19 mouse cellular contexts compared by ENCODE assay signal in genomic region chr1:91367295-91367694, GRCm38 (mm10). TPM values are rescaled to one million over a fixed set of nuclear protein-coding genes. Genes with fewer than 3 reads are reported as not detected.
A peak's percentile ranks its signal among the peaks of the same experiment; 100 is the strongest.
DNase-seq lines count a peak whose midpoint lies in the region; ATAC-seq and TF ChIP-seq lines count a peak whose summit lies in the region.
"Had no signal": no experiment of that assay in that cellular context is flagged by ENCODE, and none has a peak within 500 bp of the region (broad histone marks: within the 10 kb centered on the region; RNA-seq: fewer than 3 reads in every experiment).

No protein-coding gene starts in this region.

- no peak for DNase-seq in heart, adult 9 months (ENCODE audit: low spot score in 2 of 2)
- DNase-seq in G1E (ENCODE audit: low spot score) = no peak
- DNase-seq in liver, postnatal 0 days = no peak
- no peak for DNase-seq in midbrain, embryonic 14.5 days
- no peak for DNase-seq in layer of hippocampus, postnatal 36 days
- DNase-seq: adrenal gland, postnatal 25 days; B cell, adult 2 months; cerebellum, adult 18-20 months; gastrocnemius, postnatal 25 days; thymus, postnatal 4 days had no signal

- 95% methylated on average over 3 of the region's 3 CpGs for WGBS in heart, embryonic 13.5 days
- 89% methylated on average over 3 of the region's 3 CpGs for WGBS in intestine, postnatal 0 days
- 90% methylated on average over 3 of the region's 3 CpGs for WGBS in liver, postnatal 0 days (ENCODE audit: insufficient replicate concordance)
- 98% methylated on average over 3 of the region's 3 CpGs for WGBS in midbrain, embryonic 14.5 days

- peaks cover 9% of the 10 kb centered on the region; the same call in 1 of the 2 replicates for H3K27me3 ChIP-seq in heart, embryonic 13.5 days (replicated peaks)
- peaks cover 22% of the 10 kb centered on the region for H3K27me3 ChIP-seq in G1E (ENCODE audit: insufficient read depth, low read length)
- no peaks in the 10 kb centered on the region for H3K27me3 ChIP-seq in intestine, postnatal 0 days (replicated peaks; ENCODE audit: control insufficient read depth, insufficient read depth, low read length)
- 0 out of 2 replicates have a peak, but pooled peaks cover 3% of the 10 kb centered on the region for H3K27me3 ChIP-seq in liver, postnatal 0 days (ENCODE audit: insufficient read depth, low read length)
- H3K27me3 ChIP-seq in midbrain, embryonic 14.5 days (ENCODE audit: control insufficient read depth, insufficient read depth, low read length) = peaks cover 11% of the 10 kb centered on the region; the same call in 1 of the 2 replicates
- H3K27me3 ChIP-seq: Patski had no signal

- peak overlapping the region; percentile 60; the same call in 1 of the 2 replicates for H3K4me3 ChIP-seq in heart, embryonic 13.5 days
- H3K4me3 ChIP-seq in G1E (ENCODE audit: low read depth, low read length) = peak overlapping the region; percentile 72; the same call in 1 of the 2 replicates
- H3K4me3 ChIP-seq in intestine, postnatal 0 days (ENCODE audit: low read depth, low read length) = no peak overlapping the region; the same call in 1 of the 2 replicates
- H3K4me3 ChIP-seq in liver, postnatal 0 days (ENCODE audit: low read depth, low read length) = peak overlapping the region; percentile 77
- H3K4me3 ChIP-seq in midbrain, embryonic 14.5 days (replicated peaks; ENCODE audit: low read depth, low read length) = no peak overlapping the region

- peaks cover 10% of the 10 kb centered on the region for H3K9me3 ChIP-seq in heart, embryonic 13.5 days
- no peaks in the 10 kb centered on the region for H3K9me3 ChIP-seq in G1E (replicated peaks)
- H3K9me3 ChIP-seq in intestine, postnatal 0 days (ENCODE audit: control insufficient read depth) = no peaks in the 10 kb centered on the region
- peaks cover 4% of the 10 kb centered on the region for H3K9me3 ChIP-seq in liver, postnatal 0 days (ENCODE audit: low read length)
- no peaks in the 10 kb centered on the region for H3K9me3 ChIP-seq in midbrain, embryonic 14.5 days (ENCODE audit: control insufficient read depth, low read length)
- H3K9me3 ChIP-seq: embryonic facial prominence, embryonic 12.5 days; hindbrain, embryonic 15.5 days had no signal

- peaks cover 45% of the 10 kb centered on the region for H3K36me3 ChIP-seq in heart, embryonic 13.5 days
- H3K36me3 ChIP-seq in G1E (replicated peaks) = peaks cover 45% of the 10 kb centered on the region
- H3K36me3 ChIP-seq in intestine, postnatal 0 days (ENCODE audit: control insufficient read depth, insufficient read depth) = peaks cover 19% of the 10 kb centered on the region
- peaks cover 20% of the 10 kb centered on the region for H3K36me3 ChIP-seq in liver, postnatal 0 days (replicated peaks; ENCODE audit: insufficient read depth, low read length)
- peaks cover 24% of the 10 kb centered on the region for H3K36me3 ChIP-seq in midbrain, embryonic 14.5 days (ENCODE audit: control insufficient read depth, insufficient read depth, low read length)

- H3K4me2 ChIP-seq in heart, embryonic 13.5 days = peak overlapping the region; percentile 99; the same call in 1 of the 2 replicates
- peak overlapping the region; percentile 95 for H3K4me2 ChIP-seq in intestine, postnatal 0 days (replicated peaks; ENCODE audit: low read depth)
- H3K4me2 ChIP-seq in liver, postnatal 0 days (ENCODE audit: low read depth, low read length) = peak overlapping the region; percentile 99
- no peak overlapping the region for H3K4me2 ChIP-seq in midbrain, embryonic 14.5 days (ENCODE audit: low read length)

- TF ChIP-seq CTCF in G1E (IDR thresholded peaks at IDR 0.05; ENCODE audit: low read depth, low read length) = no peak
- TF ChIP-seq CTCF in intestine, postnatal 0 days (IDR thresholded peaks at IDR 0.05; ENCODE audit: low read depth) = no peak
- no peak for TF ChIP-seq CTCF in liver, postnatal 0 days (IDR thresholded peaks at IDR 0.05; ENCODE audit: low read depth)

- H3K4me1 ChIP-seq in heart, embryonic 13.5 days = peaks cover 11% of the 10 kb centered on the region
- peaks cover 31% of the 10 kb centered on the region for H3K4me1 ChIP-seq in G1E (ENCODE audit: insufficient read depth, low read depth, low read length)
- peaks cover 4% of the 10 kb centered on the region; the same call in 1 of the 2 replicates for H3K4me1 ChIP-seq in intestine, postnatal 0 days (replicated peaks; ENCODE audit: control insufficient read depth, insufficient read depth, low read length)
- H3K4me1 ChIP-seq in liver, postnatal 0 days (ENCODE audit: insufficient read depth) = peaks cover 15% of the 10 kb centered on the region
- H3K4me1 ChIP-seq in midbrain, embryonic 14.5 days (ENCODE audit: control insufficient read depth, insufficient read depth, low read length) = peaks cover 4% of the 10 kb centered on the region; the same call in 1 of the 2 replicates

- H3K9ac ChIP-seq in heart, embryonic 13.5 days = no peak overlapping the region
- no peak overlapping the region for H3K9ac ChIP-seq in intestine, postnatal 0 days (ENCODE audit: low read depth, low read length)
- peak overlapping the region; percentile 86 for H3K9ac ChIP-seq in liver, postnatal 0 days (replicated peaks)
- no peak overlapping the region for H3K9ac ChIP-seq in midbrain, embryonic 14.5 days (replicated peaks; ENCODE audit: low read length)

- TF ChIP-seq EP300 in liver, postnatal 0 days (IDR thresholded peaks at IDR 0.05; ENCODE audit: low read depth) = no peak

- H3K27ac ChIP-seq in heart, embryonic 13.5 days (replicated peaks) = no peak overlapping the region
- no peak overlapping the region for H3K27ac ChIP-seq in intestine, postnatal 0 days (ENCODE audit: low read depth, low read length)
- H3K27ac ChIP-seq in liver, postnatal 0 days (ENCODE audit: low read depth) = no peak overlapping the region; the same call in 1 of the 2 replicates
- no peak overlapping the region for H3K27ac ChIP-seq in midbrain, embryonic 14.5 days (replicated peaks; ENCODE audit: low read depth, low read length)
- H3K27ac ChIP-seq: embryonic facial prominence, embryonic 12.5 days; hindbrain, embryonic 15.5 days had no signal

- no peak for ATAC-seq in heart, embryonic 13.5 days (ENCODE audit: extremely low read depth, insufficient number of reproducible peaks, low FRiP score, low TSS enrichment)
- ATAC-seq in G1E (ENCODE audit: extremely low read depth, insufficient number of reproducible peaks, low FRiP score, poor library complexity, severe bottlenecking) = no peak
- no peak for ATAC-seq in intestine, postnatal 0 days
- ATAC-seq in liver, postnatal 0 days = no peak
- ATAC-seq in midbrain, embryonic 14.5 days (ENCODE audit: low FRiP score, low TSS enrichment) = no peak
- ATAC-seq: activated CD4-positive, CD25-positive, alpha-beta regulatory T cell, adult 4 months; Patski had no signal

RNA-seq across cellular contexts. Expression of gene Erfe, which starts 1.1 kb away (rescaled TPM):
- polyA plus RNA-seq in heart, embryonic 13.5 days (2015; fragmentation: Nextera tagmentation; extraction: Ambion mirVana) = 1.3 and 1.8 TPM in 2 replicates
- total RNA-seq in G1E (2014; fragmentation: Nextera tagmentation) = 1.2 and 2.1 TPM in 2 replicates
- total RNA-seq in G1E (2017) = 0.81 and 0.93 TPM in 2 replicates
- 0.78 and 0.94 TPM in 2 replicates for polyA plus RNA-seq in G1E (2012)
- polyA plus RNA-seq in intestine, postnatal 0 days (2015; fragmentation: Nextera tagmentation; extraction: Ambion mirVana) = 2.7 and 3.1 TPM in 2 replicates
- 0.95 and 1.3 TPM in 2 replicates for polyA plus RNA-seq in liver, postnatal 0 days (2015; fragmentation: Nextera tagmentation; extraction: Ambion mirVana)
- polyA plus RNA-seq in midbrain, embryonic 14.5 days (2014; fragmentation: Nextera tagmentation; extraction: Ambion mirVana) = 0.17 and 0.42 TPM in 2 replicates
- total RNA-seq in layer of hippocampus, postnatal 36 days (2021) = not detected
- polyA plus RNA-seq: activated CD4-positive, CD25-positive, alpha-beta regulatory T cell, adult 4 months had no signal

RNA-seq across cellular contexts. Expression of gene Klhl30, which starts 16.5 kb away (rescaled TPM):
- polyA plus RNA-seq in heart, embryonic 13.5 days (2015; fragmentation: Nextera tagmentation; extraction: Ambion mirVana) = 43.7 and 48.6 TPM in 2 replicates
- total RNA-seq in G1E (2014; fragmentation: Nextera tagmentation) (not detected in 2 replicates), G1E (2017) (0.16 TPM in 1 of 2 replicates, not detected in the other)
- not detected in 2 replicates for polyA plus RNA-seq in G1E (2012)
- 1.3 and 1.8 TPM in 2 replicates for polyA plus RNA-seq in intestine, postnatal 0 days (2015; fragmentation: Nextera tagmentation; extraction: Ambion mirVana)
- 0.06 and 0.12 TPM in 2 replicates for polyA plus RNA-seq in liver, postnatal 0 days (2015; fragmentation: Nextera tagmentation; extraction: Ambion mirVana)
- not detected in 2 replicates for polyA plus RNA-seq in midbrain, embryonic 14.5 days (2014; fragmentation: Nextera tagmentation; extraction: Ambion mirVana)
- total RNA-seq in layer of hippocampus, postnatal 36 days (2021) = not detected
- polyA plus RNA-seq: activated CD4-positive, CD25-positive, alpha-beta regulatory T cell, adult 4 months; forebrain, embryonic 11.5 days; neural tube, embryonic 14.5 days had no signal

RNA-seq across cellular contexts. Expression of gene Ilkap, which starts 31.3 kb away (rescaled TPM):
- polyA plus RNA-seq in heart, embryonic 13.5 days (2015; fragmentation: Nextera tagmentation; extraction: Ambion mirVana) = 92.0 and 107 TPM in 2 replicates
- 76.8 and 86.5 TPM in 2 replicates for total RNA-seq in G1E (2014; fragmentation: Nextera tagmentation)
- total RNA-seq in G1E (2017) = 194 and 208 TPM in 2 replicates
- polyA plus RNA-seq in G1E (2012) = 86.6 and 104 TPM in 2 replicates
- 51.2 TPM in 2 replicates for polyA plus RNA-seq in intestine, postnatal 0 days (2015; fragmentation: Nextera tagmentation; extraction: Ambion mirVana)
- polyA plus RNA-seq in liver, postnatal 0 days (2015; fragmentation: Nextera tagmentation; extraction: Ambion mirVana) = 40.3 and 42.8 TPM in 2 replicates
- polyA plus RNA-seq in midbrain, embryonic 14.5 days (2014; fragmentation: Nextera tagmentation; extraction: Ambion mirVana) = 132 and 141 TPM in 2 replicates
- 10 to 100 TPM; 65.3 to 70.8 TPM for total RNA-seq in layer of hippocampus, postnatal 36 days (2021)

RNA-seq across cellular contexts. Expression of gene Espnl, which starts 45.4 kb away (rescaled TPM):
- 0.07 TPM in 1 of 2 replicates, not detected in the other for polyA plus RNA-seq in heart, embryonic 13.5 days (2015; fragmentation: Nextera tagmentation; extraction: Ambion mirVana)
- 0.78 and 1.1 TPM in 2 replicates for total RNA-seq in G1E (2014; fragmentation: Nextera tagmentation)
- total RNA-seq in G1E (2017) = 0.93 and 0.99 TPM in 2 replicates
- 0.17 and 0.19 TPM in 2 replicates for polyA plus RNA-seq in G1E (2012)
- not detected in 2 replicates for polyA plus RNA-seq in intestine, postnatal 0 days (2015; fragmentation: Nextera tagmentation; extraction: Ambion mirVana)
- 0.04 TPM in 1 of 2 replicates, not detected in the other for polyA plus RNA-seq in liver, postnatal 0 days (2015; fragmentation: Nextera tagmentation; extraction: Ambion mirVana)
- 0.11 and 0.22 TPM in 2 replicates for polyA plus RNA-seq in midbrain, embryonic 14.5 days (2014; fragmentation: Nextera tagmentation; extraction: Ambion mirVana)
- under 1 TPM in 1 of 2 experiments, not detected in 1; 0.07 TPM for total RNA-seq in layer of hippocampus, postnatal 36 days (2021)
- total RNA-seq: adrenal gland, postnatal 25 days had no signal
- polyA plus RNA-seq: activated CD4-positive, CD25-positive, alpha-beta regulatory T cell, adult 4 months; kidney, embryonic 14.5 days had no signal

RNA-seq across cellular contexts. Expression of gene Hes6, which starts 46.5 kb away (rescaled TPM):
- polyA plus RNA-seq in heart, embryonic 13.5 days (2015; fragmentation: Nextera tagmentation; extraction: Ambion mirVana) = 61.5 and 70.9 TPM in 2 replicates
- total RNA-seq in G1E (2014; fragmentation: Nextera tagmentation) (18.0 and 19.0 TPM in 2 replicates), G1E (2017) (42.2 and 55.1 TPM in 2 replicates)
- polyA plus RNA-seq in G1E (2012) = 91.5 and 105 TPM in 2 replicates
- polyA plus RNA-seq in intestine, postnatal 0 days (2015; fragmentation: Nextera tagmentation; extraction: Ambion mirVana) = 84.1 and 84.8 TPM in 2 replicates
- polyA plus RNA-seq in liver, postnatal 0 days (2015; fragmentation: Nextera tagmentation; extraction: Ambion mirVana) = 33.1 and 35.0 TPM in 2 replicates
- polyA plus RNA-seq in midbrain, embryonic 14.5 days (2014; fragmentation: Nextera tagmentation; extraction: Ambion mirVana) = 187 and 214 TPM in 2 replicates
- 10 to 100 TPM; 14.1 to 15.2 TPM for total RNA-seq in layer of hippocampus, postnatal 36 days (2021)

Comparison
In these comparisons a context has a peak if more than half of its experiments do, and no peak if none do; other contexts are left out.
1. H3K4me3 ChIP-seq: peak in heart, embryonic 13.5 days (single experiment), G1E (single experiment) and liver, postnatal 0 days (single experiment); none in intestine, postnatal 0 days (single experiment) and midbrain, embryonic 14.5 days (single experiment).
2. RNA of gene Klhl30, which starts 16.5 kb away (polyA plus RNA-seq): 43.7 to 48.6 TPM in heart, embryonic 13.5 days; 1.3 to 1.8 TPM in intestine, postnatal 0 days, 0.06 to 0.12 TPM in liver, postnatal 0 days, not detected in midbrain, embryonic 14.5 days and not detected in G1E; every median in the first group is over 10 times any median in the second.